Mouse (Mus musculus) c-Kit-positive CD71-negative TER-119-negative erythroid progenitor cells, embryonic 14.5 days (primary cell): Measurements from ENCODE around the gene Anapc1.

Experiments
- DNase-seq: peaks from one replicate; pipeline ENCODE4 v3.0.0-alpha.2; 2013; ENCODE audit warnings: low read depth

Gene Anapc1

GRCm38 (mm10) chr2:128566304-128567147 lies 120.7 kb downstream of the Anapc1 start:
- no peak for DNase-seq

GRCm38 (mm10) chr2:128565904-128566303 lies 121.3 kb downstream of the Anapc1 start:
- no peak for DNase-seq

DNA sequence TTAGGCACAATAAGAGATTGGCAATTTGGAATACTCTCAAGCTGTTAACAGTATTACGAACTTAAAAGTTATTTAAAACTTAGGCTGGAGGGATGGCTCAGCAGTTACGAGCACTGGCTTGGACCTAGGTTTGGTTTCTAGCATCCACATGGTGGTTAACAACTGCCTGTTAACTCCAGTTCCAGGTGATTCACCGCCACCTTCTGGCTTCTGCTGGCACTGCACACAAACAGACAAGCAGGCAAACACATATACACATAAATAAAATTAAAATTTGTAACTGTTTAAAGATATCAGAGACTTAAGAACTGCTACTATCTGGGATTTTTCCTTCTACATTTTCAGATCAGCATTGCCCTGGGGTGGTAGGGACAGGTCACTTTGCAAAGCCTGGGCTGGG lies 123.0 kb downstream of the Anapc1 start:
- DNase-seq = no peak
